Mouse (Mus musculus): ENCODE data around the gene Nkiras2.

- no peak for TF ChIP-seq CTCF (IDR thresholded peaks at IDR 0.05; ENCODE audit: insufficient read depth, low read depth, low read length)
- TF ChIP-seq POLR2A (IDR thresholded peaks at IDR 0.05; ENCODE audit: insufficient read depth, low read depth, low read length) = no peak
Measured at GRCm38 (mm10) chr11:100628056-100628455, 9.0 kb downstream of the Nkiras2 start.

Data from olfactory bulb, adult 2 months (tissue).